Mouse (Mus musculus) gastrocnemius, adult 2 months (tissue): Measurements from ENCODE around the gene Cyb5b. TPM values are rescaled to one million over a fixed set of nuclear protein-coding genes. Genes with fewer than 3 reads are reported as not detected.

Source experiments
- DNase-seq: peaks from one replicate; pipeline ENCODE4 v3.0.0; 2022
- H3K27ac ChIP-seq: fragments of 200-600 bp; 2 replicates; pipeline ENCODE4 v1.8.1; 2022; ENCODE audit warnings: mild to moderate bottlenecking
- H3K4me3 ChIP-seq: fragments of 200-600 bp; 2 replicates; pipeline ENCODE4 v1.8.1; 2022; ENCODE audit warnings: mild to moderate bottlenecking, moderate library complexity
- CTCF ChIP-seq: fragments of 200-600 bp; IDR thresholded peaks from 2 replicates; pipeline ENCODE4 v1.8.1; 2022; ENCODE audit warnings: antibody characterized with exemption, mild to moderate bottlenecking, moderate library complexity
- intact Hi-C: fragments of 180-260 bp; cut with DNase I; formaldehyde crosslinking; loops from one replicate; pipeline ENCODE4 v1.15.1; 2025
- total RNA-seq, 2 experiments: library from RNA; stranded (reverse); gene quantifications; 2 replicates each; pipeline ENCODE4 v1.2.3; 2021

Cyb5b gene
- total RNA-seq, 2 experiments from 2014 or later: 33.2 to 36.3 TPM

DNA sequence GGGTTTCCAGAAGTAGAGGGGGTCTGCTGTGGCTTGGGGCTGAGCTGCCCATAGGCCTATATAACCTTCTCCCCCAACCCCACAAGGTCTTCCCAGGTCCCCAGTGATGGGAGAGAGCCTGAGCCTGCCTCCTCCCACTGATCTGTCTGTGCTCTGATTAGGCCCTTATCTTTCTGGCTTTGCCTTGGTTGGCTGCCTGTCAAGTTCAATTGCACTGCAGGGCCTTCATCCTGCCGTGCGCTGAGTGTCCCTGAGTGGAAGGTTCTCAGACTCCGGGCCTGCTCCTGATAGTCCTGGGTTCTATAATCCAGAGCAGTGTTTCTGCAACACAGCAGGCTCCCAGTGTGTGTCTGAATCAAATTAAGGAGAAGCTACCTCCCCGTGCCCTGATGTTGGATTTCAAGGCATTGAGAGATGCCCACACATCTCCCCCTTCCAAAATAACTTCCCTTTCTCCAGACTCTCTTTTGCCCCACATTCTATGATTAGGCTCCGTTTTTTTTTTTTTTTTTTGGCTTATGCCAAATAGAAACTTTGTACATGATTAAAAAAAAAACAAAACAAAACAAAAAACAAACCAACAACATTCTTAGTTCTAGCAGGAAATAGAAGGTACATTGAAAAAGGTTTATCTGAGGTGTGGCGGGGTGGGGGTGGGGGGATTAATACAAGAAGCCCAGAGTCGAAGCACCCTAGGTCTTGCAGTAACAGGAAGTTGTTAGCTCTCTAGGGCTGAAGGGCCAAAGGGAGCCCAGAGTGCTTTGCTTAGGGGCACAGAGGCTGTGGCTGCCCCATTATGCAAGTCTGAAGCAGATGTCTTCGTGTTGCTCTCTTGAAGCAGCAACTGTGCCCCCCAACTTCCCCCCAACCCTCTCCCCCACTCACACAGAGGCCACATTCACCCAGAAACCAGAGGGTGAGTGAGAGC, 71.7 kb downstream of the Cyb5b start:
- TF ChIP-seq CTCF: no peak
- no peak for DNase-seq
- intact Hi-C loops: no loop called here
- Histone ChIP-seq H3K4me3 (no peak overlapping the region), H3K27ac (no peak overlapping the region)

- no peak for DNase-seq
- H3K4me3 ChIP-seq: no peak overlapping the region
- no peak overlapping the region for H3K27ac ChIP-seq
- intact Hi-C loops: no loop called here
- no peak for TF ChIP-seq CTCF
Measured at GRCm38 (mm10) chr8:107226183-107226582, 75.7 kb downstream of the Cyb5b start.

- H3K27ac ChIP-seq: no peak overlapping the region
- no peak for TF ChIP-seq CTCF
- no peak for DNase-seq
- H3K4me3 ChIP-seq: no peak overlapping the region
- intact Hi-C loops: no loop called here
Measured at GRCm38 (mm10) chr8:107227011-107227626, 76.7 kb downstream of the Cyb5b start.

- H3K4me3 ChIP-seq: no peak overlapping the region
- intact Hi-C loops: no loop called here
- no peak for DNase-seq
- TF ChIP-seq CTCF: no peak
- H3K27ac ChIP-seq: no peak overlapping the region
Measured at GRCm38 (mm10) chr8:107233251-107233650, 82.8 kb downstream of the Cyb5b start.

GRCm38 (mm10) chr8:107233718-107234117, 83.3 kb downstream of the Cyb5b start:
- no peak for TF ChIP-seq CTCF
- no peak overlapping the region for H3K27ac ChIP-seq
- H3K4me3 ChIP-seq: no peak overlapping the region
- intact Hi-C loops: no loop called here
- DNase-seq: no peak

Other genes starting within 250 kb of the Cyb5b start
- gene Sntb2, start 214.9 kb upstream of the Cyb5b start, total RNA-seq: 1 to 10 TPM; 3.5 to 5.1 TPM
- 10 to 100 TPM; 65.2 to 67.8 TPM for gene Vps4a, start 119.4 kb upstream of the Cyb5b start, total RNA-seq
- gene Pdf, start 102.0 kb upstream of the Cyb5b start, total RNA-seq: 10 to 100 TPM; 38.6 to 44.0 TPM
- 10 to 100 TPM; 18.7 to 20.3 TPM for gene Cog8, start 94.0 kb upstream of the Cyb5b start, total RNA-seq
- 10 to 100 TPM; 19.3 to 20.7 TPM for gene Nip7, start 93.8 kb upstream of the Cyb5b start, total RNA-seq
- not detected for gene Tmed6, start 85.0 kb upstream of the Cyb5b start, total RNA-seq
- gene Terf2, start 54.1 kb upstream of the Cyb5b start, total RNA-seq: 10 to 100 TPM; 14.7 to 15.1 TPM
- gene Nfat5, start 142.8 kb downstream of the Cyb5b start, total RNA-seq: 10 to 100 TPM; 15.1 to 21.8 TPM